26 mouse cellular contexts compared by ENCODE assay signal in genomic region chr11:40873002-40873401, GRCm38 (mm10).
"Had no signal": no experiment of that assay in that cellular context is flagged by ENCODE, and none has a peak within 500 bp of the region (broad histone marks: within the 10 kb centered on the region; RNA-seq: fewer than 3 reads in every experiment).

No protein-coding gene starts in this region.

- H3K27ac ChIP-seq: heart, adult 2 months; heart, embryonic 13.5 days; heart, embryonic 15.5 days; hindbrain, embryonic 13.5 days; hindbrain, embryonic 15.5 days; hindbrain, postnatal 0 days; kidney, embryonic 15.5 days; kidney, postnatal 0 days; limb, embryonic 10.5 days; limb, embryonic 12.5 days; liver, embryonic 13.5 days; liver, embryonic 15.5 days had no signal

- H3K4me3 ChIP-seq: heart, adult 2 months; heart, embryonic 13.5 days; heart, embryonic 15.5 days; hindbrain, embryonic 13.5 days; hindbrain, embryonic 15.5 days; kidney, embryonic 15.5 days; limb, embryonic 10.5 days; limb, embryonic 12.5 days; liver, embryonic 13.5 days; liver, embryonic 15.5 days had no signal

- H3K27me3 ChIP-seq: heart, embryonic 13.5 days; heart, embryonic 15.5 days; hindbrain, embryonic 13.5 days; hindbrain, embryonic 15.5 days; kidney, embryonic 15.5 days; limb, embryonic 12.5 days; liver, embryonic 13.5 days; liver, embryonic 15.5 days had no signal

- H3K9me3 ChIP-seq: heart, embryonic 13.5 days; heart, embryonic 15.5 days; hindbrain, embryonic 13.5 days; hindbrain, embryonic 15.5 days; kidney, embryonic 15.5 days; limb, embryonic 10.5 days; limb, embryonic 12.5 days; liver, embryonic 13.5 days; liver, embryonic 15.5 days had no signal

- H3K4me1 ChIP-seq: heart, embryonic 13.5 days; heart, embryonic 15.5 days; hindbrain, embryonic 13.5 days; hindbrain, embryonic 15.5 days; kidney, embryonic 15.5 days; limb, embryonic 10.5 days; limb, embryonic 12.5 days; liver, embryonic 13.5 days; liver, embryonic 15.5 days had no signal

- H3K9ac ChIP-seq: heart, embryonic 13.5 days; heart, embryonic 15.5 days; hindbrain, embryonic 13.5 days; hindbrain, embryonic 15.5 days; kidney, embryonic 15.5 days; limb, embryonic 12.5 days; liver, embryonic 13.5 days; liver, embryonic 15.5 days had no signal

- H3K4me2 ChIP-seq: heart, embryonic 11.5 days; heart, embryonic 13.5 days; heart, embryonic 15.5 days; hindbrain, embryonic 13.5 days; hindbrain, embryonic 15.5 days; kidney, embryonic 15.5 days; limb, embryonic 12.5 days; liver, embryonic 11.5 days; liver, embryonic 13.5 days; liver, embryonic 15.5 days had no signal

- DNase-seq: gastrocnemius, postnatal 14 days; gastrocnemius, postnatal 36 days; heart, adult 11 months; heart, adult 2 months; heart, postnatal 14 days; heart, postnatal 36 days; kidney, adult 11 months; kidney, adult 2 months; kidney, adult 9 months; kidney, postnatal 14 days; kidney, postnatal 36 days; liver; liver, embryonic 13.5 days had no signal

- ATAC-seq: hindbrain, postnatal 0 days; intestine, embryonic 16.5 days had no signal

- H3K36me3 ChIP-seq: heart, embryonic 13.5 days; heart, embryonic 15.5 days; hindbrain, embryonic 13.5 days; hindbrain, embryonic 15.5 days; kidney, embryonic 15.5 days; limb, embryonic 10.5 days; limb, embryonic 12.5 days; liver, embryonic 13.5 days; liver, embryonic 15.5 days had no signal
